Mouse (Mus musculus) regulatory T cell (primary cell): ENCODE results near the gene Abhd8.

Source experiments
- in situ Hi-C: fragments of 300-600 bp; cut with MboI, MseI; formaldehyde crosslinking; loops from one replicate; pipeline ENCODE4 v1.15.1; 2025; ENCODE audit warnings: high pct_unique_total_duplicates

The Abhd8 gene

GRCm38 (mm10) chr8:71483932-71484331 lies 20.5 kb upstream of the Abhd8 start:
- in situ Hi-C loops, result loop anchor here (10.0 to 25.0 kb wide), 2 partner anchors 653 to 709 kb away; partner anchors contain the start of genes Pik3r2 and Tpm4

DNA sequence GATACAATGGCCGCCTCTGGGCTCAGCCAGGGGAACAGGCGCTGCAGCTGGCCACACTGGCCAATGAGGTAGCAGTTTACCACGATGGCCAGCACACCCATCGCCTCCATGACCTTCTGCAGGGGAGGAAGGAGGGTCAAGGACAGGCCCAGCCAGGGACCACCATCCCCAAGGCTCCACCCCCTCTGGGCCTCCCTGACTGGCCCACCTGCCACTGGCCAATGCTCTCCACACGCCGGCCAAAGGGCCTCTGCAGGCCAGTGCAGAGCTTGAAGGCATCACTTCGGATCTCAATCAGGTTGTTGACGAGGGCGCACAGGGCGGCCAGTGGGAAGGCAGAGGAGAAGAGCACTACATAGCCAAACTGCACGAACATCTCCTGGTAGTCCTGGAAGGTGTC lies 15.5 kb upstream of the Abhd8 start:
- in situ Hi-C loops, result loop anchor here (25.0 kb wide), 1 partner anchor 658 kb away; the partner anchor contains the start of gene Tpm4

- in situ Hi-C loops, result loop anchor here (25.0 kb wide), 1 partner anchor 660 kb away; the partner anchor contains the start of gene Tpm4
Observed at GRCm38 (mm10) chr8:71477196-71477845, 13.9 kb upstream of the Abhd8 start.

DNA sequence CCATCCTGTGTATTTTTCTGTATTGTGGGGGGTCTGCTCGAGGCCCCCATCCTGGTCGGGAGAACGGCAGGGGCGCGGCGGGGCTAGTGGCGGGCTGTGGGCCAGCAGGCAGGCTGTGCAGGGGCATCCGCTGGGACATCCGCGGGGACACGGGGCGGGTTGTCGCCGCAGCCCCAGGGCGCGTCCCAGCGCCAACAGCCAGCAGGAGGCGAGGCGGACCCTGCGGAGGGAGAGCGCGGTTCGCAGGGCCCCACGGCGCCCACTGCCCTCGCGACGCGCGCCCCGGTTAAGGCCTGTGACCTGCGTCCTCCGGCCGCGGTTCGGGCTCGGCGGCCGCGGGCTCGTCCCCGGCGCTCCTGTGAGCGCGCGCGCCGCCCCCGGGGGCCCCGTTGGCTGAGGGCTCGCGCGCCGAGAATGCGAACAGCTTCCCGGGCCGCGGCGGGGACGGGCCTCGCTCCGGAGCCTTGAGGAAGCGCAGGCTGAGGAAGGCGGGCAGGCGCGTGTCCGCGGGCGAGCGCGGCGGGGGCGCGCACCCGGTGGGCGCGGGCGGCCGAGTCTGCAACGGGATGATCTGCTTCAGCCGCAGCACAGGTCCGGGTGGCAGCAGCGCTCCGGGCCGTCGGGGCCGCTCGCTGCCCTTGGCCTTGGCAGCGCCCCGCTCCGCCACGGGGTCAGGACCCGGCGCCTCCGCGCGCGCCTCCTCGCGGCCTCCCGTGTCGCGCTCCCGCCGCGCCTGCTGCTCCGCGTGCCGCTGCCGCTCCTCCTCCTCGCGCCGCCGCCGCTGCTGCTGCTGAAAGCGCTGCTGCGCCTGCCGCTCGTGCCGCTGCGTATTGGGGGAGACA lies 12.9 kb upstream of the Abhd8 start:
- in situ Hi-C loops, result loop anchor here (25.0 kb wide), 1 partner anchor 661 kb away; the partner anchor contains the start of gene Tpm4

DNA sequence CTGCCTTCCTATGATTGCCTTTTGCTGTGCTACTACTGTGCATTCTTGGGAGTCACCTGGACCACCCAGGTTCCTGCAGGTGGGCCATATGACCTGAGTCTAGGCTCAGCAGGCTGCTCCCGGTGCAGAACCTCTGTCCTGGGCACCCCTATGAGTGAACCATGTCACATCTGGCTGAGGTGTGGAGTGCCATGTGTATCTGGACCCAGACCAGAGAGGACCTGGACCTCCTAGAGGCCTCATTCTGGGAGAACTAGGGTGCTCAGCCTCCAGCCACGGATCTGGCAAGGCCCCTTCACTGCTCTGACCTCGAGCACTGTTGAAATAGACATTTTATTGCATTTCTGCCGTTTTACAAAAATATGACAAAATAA lies 12.2 kb upstream of the Abhd8 start:
- in situ Hi-C loops, result loop anchor here (25.0 kb wide), 1 partner anchor 662 kb away; the partner anchor contains the start of gene Tpm4

GRCm38 (mm10) chr8:71474785-71475701 lies 11.6 kb upstream of the Abhd8 start:
- in situ Hi-C loops, result loop anchor here (25.0 kb wide), 1 partner anchor 662 kb away; the partner anchor contains the start of gene Tpm4

- in situ Hi-C loops, result no loop called here
Observed at GRCm38 (mm10) chr8:71474344-71474743, 10.9 kb upstream of the Abhd8 start.

- in situ Hi-C loops, result no loop called here
Observed at GRCm38 (mm10) chr8:71472601-71473386, 9.3 kb upstream of the Abhd8 start.

DNA sequence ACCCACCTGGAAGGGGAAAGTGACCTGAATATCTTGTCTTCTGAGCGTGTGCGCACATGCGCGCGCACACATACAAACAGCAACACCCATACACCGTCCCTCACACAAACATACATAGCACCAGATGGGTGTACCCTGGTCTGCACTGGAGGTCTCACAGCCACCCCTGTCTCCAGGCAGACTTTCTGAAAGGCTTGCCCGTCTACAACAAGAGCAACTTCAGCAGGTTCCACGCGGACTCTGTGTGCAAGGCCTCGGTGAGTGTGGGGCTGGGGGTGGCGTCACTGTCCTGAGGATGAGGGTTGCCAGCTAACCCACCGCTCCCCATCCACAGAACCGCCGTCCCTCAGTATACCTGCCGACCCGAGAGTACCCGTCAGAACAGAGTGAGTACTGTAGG lies 8.4 kb upstream of the Abhd8 start:
- in situ Hi-C loops, result no loop called here

GRCm38 (mm10) chr8:71470913-71471255 lies 7.4 kb upstream of the Abhd8 start:
- in situ Hi-C loops, result no loop called here

DNA sequence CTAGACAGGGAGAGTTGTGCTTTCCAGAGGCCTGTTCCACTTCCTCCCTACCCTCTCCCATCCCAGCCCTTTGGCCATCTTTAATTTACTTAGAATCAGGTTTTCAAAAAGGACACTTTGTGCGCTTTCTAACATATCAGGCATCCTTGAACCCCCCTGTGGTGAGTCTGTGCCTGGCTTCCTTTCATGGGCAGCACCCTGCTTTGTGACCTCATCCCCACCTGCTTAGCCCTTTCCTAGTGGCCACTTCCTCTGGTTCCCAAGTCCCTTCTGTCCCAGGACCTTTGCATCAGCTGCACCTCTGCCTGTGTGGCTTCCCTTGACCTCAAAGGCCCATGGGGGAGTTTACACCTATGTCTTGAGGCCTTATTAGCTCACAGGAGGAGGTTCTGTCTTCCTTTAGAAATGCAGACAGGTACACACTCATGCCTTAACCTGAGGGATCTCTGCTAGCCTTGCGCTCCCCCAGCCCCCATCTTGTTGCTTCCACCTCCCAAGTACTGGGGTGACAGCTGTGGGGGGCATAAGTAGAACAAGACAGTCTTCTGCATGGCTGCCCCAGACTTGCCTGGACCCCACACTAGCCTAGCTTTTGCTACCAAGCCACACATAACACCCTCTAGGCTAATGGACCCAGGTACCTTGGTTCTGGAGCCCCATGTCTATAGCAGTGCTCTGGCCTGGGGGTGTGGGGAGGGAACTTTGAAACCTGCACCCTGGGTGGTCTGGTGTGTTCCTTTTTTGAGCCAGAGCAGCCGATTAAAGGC lies 6.9 kb upstream of the Abhd8 start:
- in situ Hi-C loops, result no loop called here

GRCm38 (mm10) chr8:71469411-71469810 lies 6.0 kb upstream of the Abhd8 start:
- in situ Hi-C loops, result loop anchor here (5.0 kb wide), 1 partner anchor 62 kb away; the partner anchor contains the start of gene Ankle1

- in situ Hi-C loops, result loop anchor here (5.0 kb wide), 1 partner anchor 62 kb away; the partner anchor contains the start of gene Ankle1
Observed at GRCm38 (mm10) chr8:71468916-71469315, 5.5 kb upstream of the Abhd8 start, which contains the start of gene Dda1. Gene Dda1 (plus strand): TSS chr8:71469199.

GRCm38 (mm10) chr8:71468001-71468400 lies 4.5 kb upstream of the Abhd8 start:
- in situ Hi-C loops, result loop anchor here (5.0 kb wide), 1 partner anchor 61 kb away; the partner anchor contains the start of gene Ankle1

DNA sequence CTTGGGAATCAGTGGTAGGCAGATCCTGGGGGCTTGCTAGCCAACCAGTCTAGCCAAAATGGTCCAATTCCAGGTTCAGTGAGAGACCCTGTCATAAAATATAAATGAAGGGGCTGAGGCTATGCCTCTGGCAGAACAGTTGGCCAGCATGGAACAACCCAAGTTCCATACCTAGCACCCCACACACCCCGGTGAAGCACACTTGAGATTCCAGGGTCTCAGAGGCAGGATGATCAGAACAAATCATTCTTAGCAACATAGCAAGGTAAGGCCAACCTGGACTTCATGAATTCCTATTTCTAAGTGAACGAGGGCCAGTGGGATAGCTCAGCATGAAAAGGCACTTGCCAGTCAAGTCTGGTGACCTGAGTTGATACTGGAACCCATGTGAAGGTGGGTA lies 3.7 kb upstream of the Abhd8 start:
- in situ Hi-C loops, result loop anchor here (5.0 kb wide), 1 partner anchor 60 kb away; the partner anchor contains the start of gene Ankle1

GRCm38 (mm10) chr8:71466198-71466597 lies 2.7 kb upstream of the Abhd8 start:
- in situ Hi-C loops, result loop anchor here (5.0 kb wide), 1 partner anchor 59 kb away; the partner anchor contains the start of gene Ankle1

GRCm38 (mm10) chr8:71465733-71466132 lies 2.3 kb upstream of the Abhd8 start:
- in situ Hi-C loops, result loop anchor here (5.0 kb wide), 1 partner anchor 58 kb away; the partner anchor contains the start of gene Ankle1

GRCm38 (mm10) chr8:71464513-71465500 lies 1.4 kb upstream of the Abhd8 start, which contains the start of gene Mrpl34:
Gene Mrpl34 (plus strand): TSS chr8:71464959.
- in situ Hi-C loops, result loop anchor here (5.0 kb wide), 1 partner anchor 58 kb away; the partner anchor contains the start of gene Ankle1
